Mouse (Mus musculus): ENCODE data around the gene March1. TPM values are rescaled to one million over a fixed set of nuclear protein-coding genes. Genes with fewer than 3 reads are reported as not detected.

March1 gene
- total and polyA plus RNA-seq, 2 experiments from 2014 or later: 50.4 to 52.5 TPM

DNA sequence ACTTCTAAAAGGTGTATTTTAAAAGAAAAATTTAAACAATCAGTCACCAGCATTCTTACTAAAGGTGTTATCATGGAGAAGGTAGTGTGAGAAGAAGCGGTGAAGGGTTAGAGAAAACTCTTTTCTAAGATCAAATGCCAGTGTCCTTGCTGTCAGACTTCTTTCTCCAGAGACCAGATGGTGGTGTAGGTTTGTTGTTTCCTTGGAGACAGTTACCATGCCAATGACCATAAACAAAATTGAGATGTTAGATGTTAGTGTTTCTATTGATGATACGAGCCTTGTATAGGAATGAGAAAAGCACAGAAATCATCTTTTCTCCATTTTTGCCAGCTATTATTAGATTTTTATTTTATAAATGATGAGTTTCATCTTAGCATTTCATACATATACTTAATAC is 158.1 kb downstream of the March1 start:
- WGBS: 43% methylated on average over 2 of the region's 2 CpGs
- Histone ChIP-seq H3K4me2 (ENCODE audit: low read depth, low read length, poor library complexity, severe bottlenecking) (no peak overlapping the region), H3K9ac (replicated peaks; ENCODE audit: low read length, poor library complexity, severe bottlenecking) (no peak overlapping the region), H3K9me3 (ENCODE audit: low read length) (no peaks in the 10 kb centered on the region), H3K27me3 (ENCODE audit: insufficient read depth, low read length) (no peaks in the 10 kb centered on the region), H3K4me3 (ENCODE audit: low read depth, low read length) (no peak overlapping the region), H3K4me1 (ENCODE audit: insufficient read depth, low read length) (no peaks in the 10 kb centered on the region), H3K36me3 (ENCODE audit: insufficient read depth, low read length) (no peaks in the 10 kb centered on the region), H3K27ac (ENCODE audit: low read depth, low read length) (no peak overlapping the region)
- ATAC-seq (ENCODE audit: low FRiP score) (no peak), DNase-seq (ENCODE audit: low spot score) (no peak)
- TF ChIP-seq CTCF (IDR thresholded peaks at IDR 0.05): no peak

DNA sequence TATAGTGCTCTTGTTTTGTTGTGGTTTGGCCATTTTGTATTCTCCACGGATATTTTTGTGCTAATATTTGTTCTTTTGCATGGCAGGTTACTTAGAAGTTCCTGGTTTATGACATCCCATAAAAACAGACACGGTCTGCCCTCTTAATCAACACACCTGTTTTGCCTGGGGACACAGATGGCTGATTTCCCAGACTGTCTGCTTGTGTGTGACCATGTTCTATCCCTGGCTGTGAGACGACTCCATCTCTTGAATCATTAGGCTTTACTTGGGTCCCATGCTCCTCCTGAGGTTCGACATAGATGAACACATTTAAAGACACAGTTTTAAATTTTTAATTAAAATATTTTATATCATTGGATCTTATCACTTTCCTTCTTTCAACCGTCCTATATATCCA is 163.5 kb downstream of the March1 start:
- ATAC-seq (ENCODE audit: low FRiP score): no peak
- Histone ChIP-seq H3K9ac (replicated peaks; ENCODE audit: low read length, poor library complexity, severe bottlenecking) (no peak overlapping the region), H3K9me3 (ENCODE audit: low read length) (no peaks in the 10 kb centered on the region), H3K4me2 (ENCODE audit: low read depth, low read length, poor library complexity, severe bottlenecking) (no peak overlapping the region), H3K4me3 (ENCODE audit: low read depth, low read length) (no peak overlapping the region), H3K4me1 (ENCODE audit: insufficient read depth, low read length) (no peaks in the 10 kb centered on the region), H3K27me3 (ENCODE audit: insufficient read depth, low read length) (no peaks in the 10 kb centered on the region), H3K36me3 (ENCODE audit: insufficient read depth, low read length) (no peaks in the 10 kb centered on the region), H3K27ac (ENCODE audit: low read depth, low read length) (no peak overlapping the region)
- DNase-seq (ENCODE audit: low spot score): peak; percentile 46
- WGBS: 76% methylated on average over 5 of the region's 5 CpGs
- no peak for TF ChIP-seq CTCF (IDR thresholded peaks at IDR 0.05)

DNA sequence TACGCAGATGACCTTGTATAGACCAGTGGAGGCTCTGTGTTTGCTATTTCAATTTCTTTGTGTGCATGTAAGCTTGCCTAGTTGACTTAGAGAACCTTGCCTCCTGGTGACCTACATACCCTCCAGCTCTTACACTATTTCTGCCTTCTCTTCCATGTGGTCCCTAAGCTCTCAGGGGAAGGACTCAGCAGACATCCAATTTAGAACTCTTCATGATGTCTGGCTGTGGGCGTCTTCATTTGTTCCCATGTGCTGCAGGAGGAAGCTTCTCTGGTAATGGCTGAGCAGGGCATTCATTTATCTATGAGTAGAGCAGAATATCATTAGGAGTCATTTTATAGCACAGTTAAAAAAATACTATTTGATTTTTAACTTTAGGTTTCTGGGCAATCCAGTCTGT is 195.3 kb downstream of the March1 start:
- TF ChIP-seq CTCF (IDR thresholded peaks at IDR 0.05): no peak
- DNase-seq (ENCODE audit: low spot score): no peak
- Histone ChIP-seq H3K4me1 (ENCODE audit: insufficient read depth, low read length) (no peaks in the 10 kb centered on the region), H3K4me2 (ENCODE audit: low read depth, low read length, poor library complexity, severe bottlenecking) (no peak overlapping the region), H3K27me3 (ENCODE audit: insufficient read depth, low read length) (no peaks in the 10 kb centered on the region), H3K4me3 (ENCODE audit: low read depth, low read length) (no peak overlapping the region), H3K36me3 (ENCODE audit: insufficient read depth, low read length) (no peaks in the 10 kb centered on the region), H3K27ac (ENCODE audit: low read depth, low read length) (no peak overlapping the region), H3K9ac (replicated peaks; ENCODE audit: low read length, poor library complexity, severe bottlenecking) (no peak overlapping the region), H3K9me3 (ENCODE audit: low read length) (no peaks in the 10 kb centered on the region)
- 78% methylated on average over 2 of the region's 2 CpGs for WGBS
- no peak for ATAC-seq (ENCODE audit: low FRiP score)

DNA sequence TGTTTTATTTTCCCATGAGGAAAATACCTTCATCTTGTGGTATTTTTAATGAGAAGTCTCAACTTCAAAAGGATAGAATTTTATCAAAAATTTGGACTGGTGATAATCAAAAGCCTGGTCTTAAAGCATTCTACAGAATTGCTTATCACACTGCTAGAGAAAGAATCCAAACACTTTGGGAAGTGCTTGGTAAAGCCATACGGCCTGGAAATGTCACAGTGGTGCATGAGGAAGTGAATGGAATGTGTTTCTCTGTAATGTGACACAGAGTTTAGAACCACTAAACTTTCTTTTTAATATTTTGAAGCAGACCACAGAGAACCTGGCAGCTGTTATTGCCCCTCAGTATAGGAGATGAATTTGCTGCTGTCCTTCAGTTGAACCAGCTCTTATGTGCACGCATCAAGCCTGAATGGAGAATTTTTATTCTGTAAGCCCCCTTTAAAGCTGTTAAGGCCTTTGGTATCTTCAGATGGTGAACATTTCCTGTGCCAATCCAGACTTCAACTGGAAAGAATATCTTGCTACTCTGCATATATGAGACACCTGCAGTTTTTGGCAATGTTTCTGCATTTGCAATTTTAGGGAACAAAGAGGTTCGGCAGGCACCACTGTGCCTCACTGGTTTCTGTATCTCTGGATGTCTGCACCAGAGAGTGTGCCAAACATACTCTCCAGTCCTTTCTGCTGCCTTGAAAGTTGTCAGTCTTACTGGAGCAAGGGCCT is 304.8 kb downstream of the March1 start:
- no peak for TF ChIP-seq CTCF (IDR thresholded peaks at IDR 0.05)
- Histone ChIP-seq H3K9me3 (ENCODE audit: low read length) (no peaks in the 10 kb centered on the region), H3K27ac (ENCODE audit: low read depth, low read length) (no peak overlapping the region), H3K4me1 (ENCODE audit: insufficient read depth, low read length) (no peaks in the 10 kb centered on the region), H3K27me3 (ENCODE audit: insufficient read depth, low read length) (no peaks in the 10 kb centered on the region), H3K9ac (replicated peaks; ENCODE audit: low read length, poor library complexity, severe bottlenecking) (no peak overlapping the region), H3K4me3 (ENCODE audit: low read depth, low read length) (no peak overlapping the region), H3K4me2 (ENCODE audit: low read depth, low read length, poor library complexity, severe bottlenecking) (no peak overlapping the region), H3K36me3 (ENCODE audit: insufficient read depth, low read length) (no peaks in the 10 kb centered on the region)
- WGBS: 61% methylated on average over 3 of the region's 3 CpGs
- peak; percentile 31; the same call in 1 of the 2 replicates for ATAC-seq (ENCODE audit: low FRiP score)
- DNase-seq (ENCODE audit: low spot score): peak; percentile 69

DNA sequence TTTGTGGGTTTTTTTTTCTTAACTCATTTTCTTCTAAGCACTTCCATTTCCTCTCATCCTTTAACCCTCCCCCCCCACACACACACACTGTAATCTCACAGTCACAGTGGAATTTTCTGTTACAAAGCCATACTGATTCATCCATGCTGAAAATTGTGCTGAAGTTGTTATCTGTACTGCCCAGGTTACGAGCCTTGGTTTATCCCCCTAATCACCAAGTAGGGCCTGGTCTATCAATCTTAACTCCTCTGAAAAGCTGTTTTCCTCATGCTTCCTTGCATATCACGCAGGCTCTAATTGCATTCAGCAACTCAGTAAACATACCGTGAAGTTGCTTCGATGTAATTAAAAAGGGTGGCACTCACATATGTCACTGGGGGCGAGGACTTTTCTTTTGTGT is 339.2 kb downstream of the March1 start:
- no peaks in the 10 kb centered on the region for H3K36me3 ChIP-seq (ENCODE audit: insufficient read depth, low read length)
- TF ChIP-seq CTCF (IDR thresholded peaks at IDR 0.05): no peak

DNA sequence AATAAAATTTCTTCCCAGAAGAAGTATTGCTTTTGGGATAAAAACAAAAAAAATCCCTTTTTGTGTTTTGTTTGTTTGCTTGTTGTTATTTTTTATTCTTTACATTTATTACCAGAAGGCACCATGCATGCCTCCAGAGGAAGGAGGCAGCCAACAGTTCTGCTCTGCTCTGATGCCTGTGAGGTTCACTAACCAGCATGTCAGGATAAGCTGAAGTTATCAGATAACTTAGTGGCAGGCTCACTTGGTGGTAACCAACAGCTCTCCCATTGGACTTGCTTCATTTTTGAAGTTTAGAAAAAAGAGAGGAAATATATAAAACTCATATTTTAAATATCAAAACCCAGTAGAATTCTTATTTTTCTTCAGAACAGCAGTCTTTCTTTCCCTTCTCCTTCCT is 339.8 kb downstream of the March1 start:
- H3K9ac ChIP-seq (replicated peaks; ENCODE audit: low read length, poor library complexity, severe bottlenecking): no peak overlapping the region
- H3K36me3 ChIP-seq (ENCODE audit: insufficient read depth, low read length): no peaks in the 10 kb centered on the region
- DNase-seq (ENCODE audit: low spot score): no peak
- H3K4me3 ChIP-seq (ENCODE audit: low read depth, low read length): no peak overlapping the region
- H3K27ac ChIP-seq (ENCODE audit: low read depth, low read length): no peak overlapping the region
- H3K4me1 ChIP-seq (ENCODE audit: insufficient read depth, low read length): no peaks in the 10 kb centered on the region
- H3K9me3 ChIP-seq (ENCODE audit: low read length): no peaks in the 10 kb centered on the region
- no peak overlapping the region for H3K4me2 ChIP-seq (ENCODE audit: low read depth, low read length, poor library complexity, severe bottlenecking)
- ATAC-seq (ENCODE audit: low FRiP score): no peak
- TF ChIP-seq CTCF (IDR thresholded peaks at IDR 0.05): no peak
- H3K27me3 ChIP-seq (ENCODE audit: insufficient read depth, low read length): no peaks in the 10 kb centered on the region

More for the DNA sequence above, 339.2 kb downstream of the March1 start:
- no peak for ATAC-seq (ENCODE audit: low FRiP score)
- H3K4me3 ChIP-seq (ENCODE audit: low read depth, low read length): no peak overlapping the region
- no peaks in the 10 kb centered on the region for H3K9me3 ChIP-seq (ENCODE audit: low read length)
- no peak overlapping the region for H3K27ac ChIP-seq (ENCODE audit: low read depth, low read length)
- H3K4me2 ChIP-seq (ENCODE audit: low read depth, low read length, poor library complexity, severe bottlenecking): no peak overlapping the region
- no peaks in the 10 kb centered on the region for H3K4me1 ChIP-seq (ENCODE audit: insufficient read depth, low read length)
- WGBS: 33% methylated on average over 5 of the region's 5 CpGs
- no peaks in the 10 kb centered on the region for H3K27me3 ChIP-seq (ENCODE audit: insufficient read depth, low read length)
- DNase-seq (ENCODE audit: low spot score): no peak
- no peak overlapping the region for H3K9ac ChIP-seq (replicated peaks; ENCODE audit: low read length, poor library complexity, severe bottlenecking)
